Mouse (Mus musculus): ENCODE measurements around the gene Inhbb. TPM values are rescaled to one million over a fixed set of nuclear protein-coding genes. Genes with fewer than 3 reads are reported as not detected.

Gene Inhbb
- polyA plus RNA-seq, 1 experiment from 2014 or later: 0.36 TPM

DNA sequence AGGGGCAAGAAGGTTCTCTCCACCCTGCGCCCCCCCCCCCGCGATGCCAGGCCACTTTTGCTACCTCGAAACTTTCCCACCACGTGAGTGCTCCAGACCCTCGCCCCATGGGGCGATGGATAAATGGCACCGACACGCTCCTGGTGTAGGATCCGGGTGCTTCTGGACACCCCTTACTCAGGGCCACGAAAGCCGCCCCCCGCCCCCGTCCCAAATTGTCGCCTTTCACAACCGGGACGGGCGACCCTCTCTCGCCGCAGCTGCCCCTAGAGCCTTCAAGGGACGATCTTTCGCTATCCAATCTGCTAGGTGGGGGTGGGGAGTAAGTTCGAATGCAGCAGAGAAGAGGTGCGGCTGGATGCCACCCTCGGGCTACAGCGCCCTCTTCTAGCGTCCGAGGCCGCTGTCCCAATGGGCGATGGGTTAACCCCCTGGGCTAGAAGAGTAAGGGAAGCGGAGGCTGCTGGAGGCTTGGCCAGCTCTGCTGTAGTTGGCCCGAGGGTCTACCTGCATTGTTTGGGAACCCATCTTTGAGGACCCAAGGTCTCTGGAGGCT lies 490 bp upstream of the Inhbb start:
- Histone ChIP-seq H3K9ac (ENCODE audit: low read length) (peak overlapping the region; percentile 64), H3K27me3 (ENCODE audit: control insufficient read depth, insufficient read depth, low read depth, low read length) (peaks cover 75% of the 10 kb centered on the region), H3K27ac (ENCODE audit: low read length) (no peak overlapping the region)

DNA sequence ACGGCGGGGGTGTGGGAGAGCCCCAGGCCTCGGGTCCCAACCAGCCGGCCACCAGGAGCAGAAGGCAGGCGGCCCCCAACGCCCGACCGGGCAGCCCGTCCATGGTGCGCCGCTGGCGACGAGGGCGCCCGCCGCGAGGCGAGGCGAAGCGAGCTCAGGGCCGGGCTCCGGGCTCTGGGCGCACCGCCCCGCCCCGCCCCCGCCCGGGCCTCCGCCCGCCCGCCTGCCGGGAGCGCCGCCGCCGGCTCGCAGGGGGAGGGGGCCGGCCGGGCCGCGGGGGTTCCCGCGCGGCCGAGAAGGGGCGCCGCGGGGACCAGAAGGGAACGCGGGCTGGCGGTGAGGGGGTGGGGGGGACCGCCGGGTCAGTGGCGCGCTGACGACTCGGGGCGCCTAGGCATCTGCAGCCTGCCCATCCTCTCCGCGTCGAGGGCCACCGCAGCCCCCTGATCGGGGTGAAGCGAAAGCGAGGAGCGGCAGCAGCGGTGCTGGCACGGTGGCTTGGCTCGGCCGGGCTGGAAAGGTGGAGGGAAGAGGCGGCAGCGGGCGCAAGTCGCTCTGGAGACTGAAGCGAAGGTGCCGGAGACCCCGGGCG lies 968 bp downstream of the Inhbb start:
- Histone ChIP-seq H3K4me1 (replicated peaks; ENCODE audit: control insufficient read depth, insufficient read depth, low read length) (peaks cover 16% of the 10 kb centered on the region), H3K9ac (ENCODE audit: low read length) (peak overlapping the region; percentile 64), H3K4me2 (ENCODE audit: low read depth, low read length) (peak overlapping the region; percentile 100), H3K4me3 (ENCODE audit: low read length) (peak overlapping the region; percentile 69), H3K27ac (ENCODE audit: low read length) (no peak overlapping the region), H3K27me3 (ENCODE audit: control insufficient read depth, insufficient read depth, low read depth, low read length) (peaks cover 84% of the 10 kb centered on the region), H3K36me3 (ENCODE audit: control insufficient read depth, insufficient read depth, low read length) (no peaks in the 10 kb centered on the region), H3K9me3 (ENCODE audit: control insufficient read depth, low read length) (no peaks in the 10 kb centered on the region)
- ATAC-seq (ENCODE audit: low read depth): peak; percentile 75
- WGBS: 1% methylated on average over 12 of the region's 78 CpGs

More for the DNA sequence above, 490 bp upstream of the Inhbb start:
- no peaks in the 10 kb centered on the region for H3K36me3 ChIP-seq (ENCODE audit: control insufficient read depth, insufficient read depth, low read length)
- WGBS: 1% methylated on average over 30 of the region's 32 CpGs
- ATAC-seq (ENCODE audit: low read depth): 0 out of 2 replicates have a peak, but pooled peaks have one; percentile 1
- peak overlapping the region; percentile 69 for H3K4me3 ChIP-seq (ENCODE audit: low read length)
- H3K9me3 ChIP-seq (ENCODE audit: control insufficient read depth, low read length): no peaks in the 10 kb centered on the region
- H3K4me2 ChIP-seq (ENCODE audit: low read depth, low read length): peak overlapping the region; percentile 100
- H3K4me1 ChIP-seq (replicated peaks; ENCODE audit: control insufficient read depth, insufficient read depth, low read length): peaks cover 16% of the 10 kb centered on the region

GRCm38 (mm10) chr1:119420189-119420983 lies 1.7 kb downstream of the Inhbb start:
- Histone ChIP-seq H3K36me3 (ENCODE audit: control insufficient read depth, insufficient read depth, low read length) (no peaks in the 10 kb centered on the region), H3K27me3 (ENCODE audit: control insufficient read depth, insufficient read depth, low read depth, low read length) (peaks cover 84% of the 10 kb centered on the region), H3K9ac (ENCODE audit: low read length) (peak overlapping the region; percentile 15; the same call in 1 of the 2 replicates), H3K9me3 (ENCODE audit: control insufficient read depth, low read length) (no peaks in the 10 kb centered on the region), H3K27ac (ENCODE audit: low read length) (no peak overlapping the region), H3K4me2 (ENCODE audit: low read depth, low read length) (peak overlapping the region; percentile 100), H3K4me1 (replicated peaks; ENCODE audit: control insufficient read depth, insufficient read depth, low read length) (peaks cover 16% of the 10 kb centered on the region), H3K4me3 (ENCODE audit: low read length) (peak overlapping the region; percentile 69)
- peak; percentile 10; the same call in 1 of the 2 replicates for ATAC-seq (ENCODE audit: low read depth)
- WGBS: 3% methylated on average over 63 of the region's 76 CpGs

- no peak overlapping the region for H3K27ac ChIP-seq (ENCODE audit: low read length)
- no peaks in the 10 kb centered on the region for H3K36me3 ChIP-seq (ENCODE audit: control insufficient read depth, insufficient read depth, low read length)
- no peaks in the 10 kb centered on the region for H3K9me3 ChIP-seq (ENCODE audit: control insufficient read depth, low read length)
- H3K9ac ChIP-seq (ENCODE audit: low read length): no peak overlapping the region
- H3K27me3 ChIP-seq (ENCODE audit: control insufficient read depth, insufficient read depth, low read depth, low read length): peaks cover 76% of the 10 kb centered on the region
- WGBS: 6% methylated on average over 29 of the region's 29 CpGs
- no peak overlapping the region for H3K4me3 ChIP-seq (ENCODE audit: low read length)
- peaks cover 16% of the 10 kb centered on the region for H3K4me1 ChIP-seq (replicated peaks; ENCODE audit: control insufficient read depth, insufficient read depth, low read length)
- no peak overlapping the region for H3K4me2 ChIP-seq (ENCODE audit: low read depth, low read length)
- ATAC-seq (ENCODE audit: low read depth): no peak
Measured at GRCm38 (mm10) chr1:119419151-119420105, 2.6 kb downstream of the Inhbb start.

GRCm38 (mm10) chr1:119417991-119418390 lies 4.1 kb downstream of the Inhbb start:
- no peak for ATAC-seq (ENCODE audit: low read depth)
- 63% methylated on average over 8 of the region's 8 CpGs for WGBS

DNA sequence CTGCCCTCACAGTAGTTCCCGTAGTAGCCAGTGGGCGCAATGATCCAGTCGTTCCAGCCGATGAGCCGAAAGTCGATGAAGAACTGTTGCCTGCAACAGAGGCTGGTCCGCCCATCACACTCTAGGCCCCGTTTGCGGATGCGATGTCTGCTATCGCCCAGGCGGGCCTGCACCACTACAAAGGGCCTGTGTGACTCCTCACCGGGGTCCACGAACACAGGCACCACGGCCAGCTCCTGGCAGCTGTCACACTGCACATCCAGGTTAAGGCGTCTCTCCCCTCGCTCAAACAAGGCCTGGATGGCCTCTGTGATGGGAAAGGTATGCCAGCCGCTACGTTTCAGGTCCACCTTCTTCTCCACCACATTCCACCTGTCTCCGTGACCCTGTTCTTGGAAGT lies 4.5 kb downstream of the Inhbb start:
- H3K9ac ChIP-seq (ENCODE audit: low read length): no peak overlapping the region
- no peaks in the 10 kb centered on the region for H3K9me3 ChIP-seq (ENCODE audit: control insufficient read depth, low read length)
- H3K27me3 ChIP-seq (ENCODE audit: control insufficient read depth, insufficient read depth, low read depth, low read length): peaks cover 57% of the 10 kb centered on the region
- no peak overlapping the region for H3K27ac ChIP-seq (ENCODE audit: low read length)
- no peaks in the 10 kb centered on the region for H3K36me3 ChIP-seq (ENCODE audit: control insufficient read depth, insufficient read depth, low read length)
- H3K4me3 ChIP-seq (ENCODE audit: low read length): no peak overlapping the region
- WGBS: 72% methylated on average over 20 of the region's 20 CpGs
- ATAC-seq (ENCODE audit: low read depth): no peak
- peaks cover 14% of the 10 kb centered on the region for H3K4me1 ChIP-seq (replicated peaks; ENCODE audit: control insufficient read depth, insufficient read depth, low read length)
- no peak overlapping the region for H3K4me2 ChIP-seq (ENCODE audit: low read depth, low read length)

More at GRCm38 (mm10) chr1:119417991-119418390, 4.1 kb downstream of the Inhbb start:
- H3K27ac ChIP-seq (ENCODE audit: low read length): no peak overlapping the region
- H3K9me3 ChIP-seq (ENCODE audit: control insufficient read depth, low read length): no peaks in the 10 kb centered on the region
- H3K4me1 ChIP-seq (replicated peaks; ENCODE audit: control insufficient read depth, insufficient read depth, low read length): peaks cover 16% of the 10 kb centered on the region
- peaks cover 61% of the 10 kb centered on the region for H3K27me3 ChIP-seq (ENCODE audit: control insufficient read depth, insufficient read depth, low read depth, low read length)
- H3K4me3 ChIP-seq (ENCODE audit: low read length): no peak overlapping the region
- no peaks in the 10 kb centered on the region for H3K36me3 ChIP-seq (ENCODE audit: control insufficient read depth, insufficient read depth, low read length)
- H3K9ac ChIP-seq (ENCODE audit: low read length): no peak overlapping the region
- no peak overlapping the region for H3K4me2 ChIP-seq (ENCODE audit: low read depth, low read length)

GRCm38 (mm10) chr1:119416610-119417009 lies 5.4 kb downstream of the Inhbb start:
- Histone ChIP-seq H3K4me2 (ENCODE audit: low read depth, low read length) (no peak overlapping the region), H3K4me3 (ENCODE audit: low read length) (no peak overlapping the region), H3K27me3 (ENCODE audit: control insufficient read depth, insufficient read depth, low read depth, low read length) (peaks cover 49% of the 10 kb centered on the region), H3K9ac (ENCODE audit: low read length) (no peak overlapping the region), H3K9me3 (ENCODE audit: control insufficient read depth, low read length) (no peaks in the 10 kb centered on the region), H3K27ac (ENCODE audit: low read length) (no peak overlapping the region), H3K36me3 (ENCODE audit: control insufficient read depth, insufficient read depth, low read length) (no peaks in the 10 kb centered on the region), H3K4me1 (replicated peaks; ENCODE audit: control insufficient read depth, insufficient read depth, low read length) (peaks cover 8% of the 10 kb centered on the region)
- 80% methylated on average over 8 of the region's 8 CpGs for WGBS
- no peak for ATAC-seq (ENCODE audit: low read depth)

GRCm38 (mm10) chr1:119416177-119416576 lies 5.9 kb downstream of the Inhbb start:
- peaks cover 8% of the 10 kb centered on the region for H3K4me1 ChIP-seq (replicated peaks; ENCODE audit: control insufficient read depth, insufficient read depth, low read length)
- no peaks in the 10 kb centered on the region for H3K9me3 ChIP-seq (ENCODE audit: control insufficient read depth, low read length)
- no peak overlapping the region for H3K27ac ChIP-seq (ENCODE audit: low read length)
- no peak overlapping the region for H3K4me2 ChIP-seq (ENCODE audit: low read depth, low read length)
- H3K9ac ChIP-seq (ENCODE audit: low read length): no peak overlapping the region
- 64% methylated on average over 7 of the region's 7 CpGs for WGBS
- H3K27me3 ChIP-seq (ENCODE audit: control insufficient read depth, insufficient read depth, low read depth, low read length): peaks cover 45% of the 10 kb centered on the region
- H3K36me3 ChIP-seq (ENCODE audit: control insufficient read depth, insufficient read depth, low read length): no peaks in the 10 kb centered on the region
- no peak overlapping the region for H3K4me3 ChIP-seq (ENCODE audit: low read length)
- no peak for ATAC-seq (ENCODE audit: low read depth)
